Mouse (Mus musculus): ENCODE measurements at regions not wholly inside any gene's neighbourhood (a gene's known extent, or its start where the extent isn't known, plus 50 kb on each side); places are given as distances from the start of the nearest gene placed in this dataset.
"Not testable (repeated sequence)": the region's sequence is repeated elsewhere in the genome, so short reads cannot be mapped to it uniquely, and the experiment has no call there.

DNA sequence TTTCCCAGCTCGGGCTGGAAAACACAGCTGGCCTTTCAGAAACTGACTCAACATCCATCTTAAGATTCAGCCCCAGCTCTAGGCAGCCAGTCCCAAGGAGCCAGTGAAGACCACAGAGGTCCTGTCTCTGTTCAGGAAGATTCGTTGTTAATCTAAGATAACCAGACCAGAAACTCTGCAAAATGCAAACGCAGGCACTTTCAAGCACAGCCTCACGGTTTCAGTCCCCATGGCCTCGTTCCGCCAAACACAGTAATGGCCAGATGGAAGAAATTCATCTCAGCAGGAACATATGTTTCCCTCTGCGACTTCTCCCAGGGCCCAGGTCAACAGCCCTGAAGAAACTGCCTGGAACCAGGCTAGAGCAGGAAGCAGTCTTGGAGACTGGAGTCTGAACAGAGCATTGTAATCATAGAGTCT, 121.7 kb upstream of the Haao start:
- no peaks in the 10 kb centered on the region for H3K27me3 ChIP-seq (replicated peaks; ENCODE audit: control insufficient read depth, insufficient read depth, low read length)
- H3K4me1 ChIP-seq (ENCODE audit: control insufficient read depth, insufficient read depth, low read length), result peaks cover 8% of the 10 kb centered on the region
- 37% methylated on average over 7 of the region's 7 CpGs for WGBS
- H3K4me2 ChIP-seq (ENCODE audit: low read depth, low read length), result no peak overlapping the region
- DNase-seq (ENCODE audit: low spot score) (no peak), ATAC-seq (ENCODE audit: low read depth) (no peak)
- H3K27ac ChIP-seq (replicated peaks; ENCODE audit: low read depth, low read length), result peak overlapping the region; percentile 81
- no peak overlapping the region for H3K4me3 ChIP-seq (ENCODE audit: low read depth, low read length)
- 0 out of 2 replicates have a peak overlapping the region, but pooled peaks have one; percentile 3 for H3K9ac ChIP-seq (ENCODE audit: low read depth, low read length)
- no peaks in the 10 kb centered on the region for H3K9me3 ChIP-seq (ENCODE audit: control insufficient read depth, low read length)
- H3K36me3 ChIP-seq (ENCODE audit: control insufficient read depth, insufficient read depth, low read length), result no peaks in the 10 kb centered on the region

DNA sequence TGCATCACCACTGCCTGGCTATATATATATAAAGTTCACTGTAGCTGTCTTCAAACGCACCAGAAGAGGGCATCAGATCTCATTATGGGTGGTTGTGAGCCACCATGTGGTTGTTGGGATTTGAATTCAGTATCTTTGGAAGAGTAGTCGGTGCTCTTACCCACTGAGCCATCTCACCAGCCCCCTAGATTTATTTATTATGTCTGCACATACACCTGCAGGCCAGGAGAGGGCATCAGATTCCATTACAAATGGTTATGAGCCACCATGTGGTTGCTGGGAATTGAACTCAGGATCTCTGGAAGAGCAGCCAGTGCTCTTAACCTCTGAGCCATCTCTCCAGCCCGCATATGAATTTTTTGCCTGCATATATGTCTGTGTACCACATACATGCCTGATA, 120.4 kb upstream of the Haao start:
- not testable (repeated sequence) for H3K9ac ChIP-seq (ENCODE audit: low read depth, low read length); H3K27ac ChIP-seq (replicated peaks; ENCODE audit: low read depth, low read length); H3K27me3 ChIP-seq (replicated peaks; ENCODE audit: control insufficient read depth, insufficient read depth, low read length); ATAC-seq (ENCODE audit: low read depth); H3K4me3 ChIP-seq (ENCODE audit: low read depth, low read length); H3K9me3 ChIP-seq (ENCODE audit: control insufficient read depth, low read length); H3K36me3 ChIP-seq (ENCODE audit: control insufficient read depth, insufficient read depth, low read length); DNase-seq (ENCODE audit: low spot score); H3K4me2 ChIP-seq (ENCODE audit: low read depth, low read length)
- peaks cover 13% of the 10 kb centered on the region for H3K4me1 ChIP-seq (ENCODE audit: control insufficient read depth, insufficient read depth, low read length)
- 90% methylated on average over 3 of the region's 3 CpGs for whole genome bisulfite sequencing

DNA sequence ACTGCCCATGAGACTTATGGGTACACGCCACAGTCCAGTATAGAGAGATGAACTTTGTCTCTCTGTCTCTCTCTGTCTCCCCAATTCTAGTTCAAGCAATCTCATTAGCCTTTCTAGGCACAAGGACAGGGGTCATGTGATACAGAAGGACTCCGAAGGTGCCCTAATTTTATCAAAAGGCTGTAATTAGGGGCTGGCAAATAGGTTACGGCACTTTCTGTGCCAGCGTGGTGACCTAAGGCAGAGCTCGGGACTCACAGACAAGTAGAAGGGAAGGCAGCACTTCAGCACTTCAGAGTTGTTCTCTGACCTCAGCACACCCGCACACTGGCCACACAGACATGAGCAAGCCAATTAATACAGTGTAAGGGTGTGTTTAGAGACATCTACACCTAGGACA, 119.2 kb upstream of the Haao start:
- no peak overlapping the region for H3K4me3 ChIP-seq (ENCODE audit: low read depth, low read length)
- H3K9ac ChIP-seq (ENCODE audit: low read depth, low read length), result no peak overlapping the region
- H3K27me3 ChIP-seq (replicated peaks; ENCODE audit: control insufficient read depth, insufficient read depth, low read length), result no peaks in the 10 kb centered on the region
- no peak overlapping the region for H3K4me2 ChIP-seq (ENCODE audit: low read depth, low read length)
- DNase-seq (ENCODE audit: low spot score), result no peak
- 92% methylated on average over 6 of the region's 6 CpGs for WGBS
- peaks cover 13% of the 10 kb centered on the region for H3K4me1 ChIP-seq (ENCODE audit: control insufficient read depth, insufficient read depth, low read length)
- H3K27ac ChIP-seq (replicated peaks; ENCODE audit: low read depth, low read length), result no peak overlapping the region
- no peaks in the 10 kb centered on the region for H3K36me3 ChIP-seq (ENCODE audit: control insufficient read depth, insufficient read depth, low read length)
- H3K9me3 ChIP-seq (ENCODE audit: control insufficient read depth, low read length), result no peaks in the 10 kb centered on the region
- no peak for ATAC-seq (ENCODE audit: low read depth)

GRCm38 (mm10) chr17:83964454-83965211, 116.9 kb upstream of the Haao start:
- peak; percentile 30; the same call in 1 of the 2 replicates for ATAC-seq (ENCODE audit: low read depth)
- no peak for DNase-seq (ENCODE audit: low spot score)
- no peaks in the 10 kb centered on the region for H3K36me3 ChIP-seq (ENCODE audit: control insufficient read depth, insufficient read depth, low read length)
- no peak overlapping the region for H3K4me3 ChIP-seq (ENCODE audit: low read depth, low read length)
- H3K27me3 ChIP-seq (replicated peaks; ENCODE audit: control insufficient read depth, insufficient read depth, low read length), result no peaks in the 10 kb centered on the region
- peaks cover 19% of the 10 kb centered on the region for H3K4me1 ChIP-seq (ENCODE audit: control insufficient read depth, insufficient read depth, low read length)
- H3K9ac ChIP-seq (ENCODE audit: low read depth, low read length), result no peak overlapping the region; the same call in 1 of the 2 replicates
- H3K27ac ChIP-seq (replicated peaks; ENCODE audit: low read depth, low read length), result peak overlapping the region; percentile 36
- WGBS, result 41% methylated on average over 13 of the region's 13 CpGs
- H3K9me3 ChIP-seq (ENCODE audit: control insufficient read depth, low read length), result no peaks in the 10 kb centered on the region
- no peak overlapping the region for H3K4me2 ChIP-seq (ENCODE audit: low read depth, low read length)

GRCm38 (mm10) chr17:83963561-83963960, 115.8 kb upstream of the Haao start:
- DNase-seq (ENCODE audit: low spot score) (no peak), ATAC-seq (ENCODE audit: low read depth) (no peak)
- Histone ChIP-seq H3K36me3 (ENCODE audit: control insufficient read depth, insufficient read depth, low read length) (no peaks in the 10 kb centered on the region), H3K27ac (replicated peaks; ENCODE audit: low read depth, low read length) (no peak overlapping the region), H3K4me3 (ENCODE audit: low read depth, low read length) (no peak overlapping the region), H3K9me3 (ENCODE audit: control insufficient read depth, low read length) (no peaks in the 10 kb centered on the region), H3K4me1 (ENCODE audit: control insufficient read depth, insufficient read depth, low read length) (peaks cover 30% of the 10 kb centered on the region), H3K9ac (ENCODE audit: low read depth, low read length) (no peak overlapping the region), H3K4me2 (ENCODE audit: low read depth, low read length) (no peak overlapping the region), H3K27me3 (replicated peaks; ENCODE audit: control insufficient read depth, insufficient read depth, low read length) (no peaks in the 10 kb centered on the region)
- 81% methylated on average over 7 of the region's 8 CpGs for WGBS

- H3K9me3 ChIP-seq (ENCODE audit: control insufficient read depth, low read length), result no peaks in the 10 kb centered on the region
- WGBS, result 36% methylated on average over 4 of the region's 4 CpGs
- no peak overlapping the region for H3K4me3 ChIP-seq (ENCODE audit: low read depth, low read length)
- no peak overlapping the region for H3K4me2 ChIP-seq (ENCODE audit: low read depth, low read length)
- no peak overlapping the region; the same call in 1 of the 2 replicates for H3K27ac ChIP-seq (replicated peaks; ENCODE audit: low read depth, low read length)
- no peaks in the 10 kb centered on the region for H3K27me3 ChIP-seq (replicated peaks; ENCODE audit: control insufficient read depth, insufficient read depth, low read length)
- peaks cover 34% of the 10 kb centered on the region for H3K4me1 ChIP-seq (ENCODE audit: control insufficient read depth, insufficient read depth, low read length)
- ATAC-seq (ENCODE audit: low read depth) (no peak), DNase-seq (ENCODE audit: low spot score) (no peak)
- no peaks in the 10 kb centered on the region for H3K36me3 ChIP-seq (ENCODE audit: control insufficient read depth, insufficient read depth, low read length)
- no peak overlapping the region for H3K9ac ChIP-seq (ENCODE audit: low read depth, low read length)
These were observed 115.1 kb upstream of the Haao start for GRCm38 (mm10) chr17:83962841-83963240.

DNA sequence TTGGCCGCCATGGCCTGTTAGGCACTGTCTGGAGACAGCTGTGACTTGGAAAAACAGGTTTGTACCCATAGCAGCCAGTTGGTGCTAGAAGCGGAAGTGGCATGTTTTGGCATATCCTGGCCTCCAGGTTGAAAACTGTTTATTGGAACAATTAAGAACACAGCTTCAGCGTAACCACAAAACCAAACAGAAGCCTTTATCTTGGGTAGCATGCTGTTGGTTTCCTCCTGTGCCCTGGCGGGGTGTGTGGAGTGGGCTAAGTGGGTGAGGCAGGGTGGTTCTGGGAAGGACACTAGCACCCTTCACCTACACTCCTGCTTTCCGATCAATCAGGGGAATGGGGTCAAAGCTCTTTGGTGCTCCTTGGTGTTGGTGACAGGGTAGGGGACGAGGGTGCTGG, 114.4 kb upstream of the Haao start:
- Histone ChIP-seq H3K9ac (ENCODE audit: low read depth, low read length) (no peak overlapping the region), H3K4me1 (ENCODE audit: control insufficient read depth, insufficient read depth, low read length) (peaks cover 36% of the 10 kb centered on the region), H3K27me3 (replicated peaks; ENCODE audit: control insufficient read depth, insufficient read depth, low read length) (no peaks in the 10 kb centered on the region), H3K36me3 (ENCODE audit: control insufficient read depth, insufficient read depth, low read length) (no peaks in the 10 kb centered on the region), H3K27ac (replicated peaks; ENCODE audit: low read depth, low read length) (no peak overlapping the region), H3K4me2 (ENCODE audit: low read depth, low read length) (no peak overlapping the region), H3K4me3 (ENCODE audit: low read depth, low read length) (no peak overlapping the region), H3K9me3 (ENCODE audit: control insufficient read depth, low read length) (no peaks in the 10 kb centered on the region)
- DNase-seq (ENCODE audit: low spot score) (no peak), ATAC-seq (ENCODE audit: low read depth) (no peak)
- WGBS, result 79% methylated on average over 6 of the region's 6 CpGs

DNA sequence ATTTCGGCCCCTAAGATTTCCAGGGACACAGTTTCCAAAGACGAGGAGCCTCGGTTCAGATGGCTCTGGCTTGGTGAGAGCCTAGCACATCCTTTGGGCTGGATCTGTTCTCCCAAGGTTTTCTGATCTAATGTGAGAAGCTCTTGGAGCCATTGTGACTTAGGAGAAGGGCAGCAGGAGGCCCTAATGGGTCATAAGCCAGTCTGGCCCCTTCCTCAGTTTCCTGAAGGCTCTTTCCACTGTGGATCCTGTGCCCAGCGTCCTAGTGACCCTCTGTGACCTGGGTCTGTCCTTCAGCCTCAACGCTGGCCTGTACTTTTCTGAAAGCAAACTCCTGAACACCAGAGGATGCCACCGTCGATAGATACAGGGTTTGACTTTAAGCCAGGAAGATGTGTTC, 113.1 kb upstream of the Haao start:
- no peak for DNase-seq (ENCODE audit: low spot score)
- no peak overlapping the region for H3K4me2 ChIP-seq (ENCODE audit: low read depth, low read length)
- WGBS, result 71% methylated on average over 7 of the region's 7 CpGs
- peaks cover 48% of the 10 kb centered on the region for H3K4me1 ChIP-seq (ENCODE audit: control insufficient read depth, insufficient read depth, low read length)
- ATAC-seq (ENCODE audit: low read depth), result no peak
- no peaks in the 10 kb centered on the region for H3K36me3 ChIP-seq (ENCODE audit: control insufficient read depth, insufficient read depth, low read length)
- H3K27ac ChIP-seq (replicated peaks; ENCODE audit: low read depth, low read length), result 0 out of 2 replicates have a peak overlapping the region, but pooled peaks have one; percentile 17
- H3K4me3 ChIP-seq (ENCODE audit: low read depth, low read length), result no peak overlapping the region
- no peaks in the 10 kb centered on the region for H3K27me3 ChIP-seq (replicated peaks; ENCODE audit: control insufficient read depth, insufficient read depth, low read length)
- H3K9ac ChIP-seq (ENCODE audit: low read depth, low read length), result no peak overlapping the region
- no peaks in the 10 kb centered on the region for H3K9me3 ChIP-seq (ENCODE audit: control insufficient read depth, low read length)

- WGBS, result 52% methylated on average over 3 of the region's 3 CpGs
- no peak for ATAC-seq (ENCODE audit: low read depth)
- no peak overlapping the region for H3K4me2 ChIP-seq (ENCODE audit: low read depth, low read length)
- no peaks in the 10 kb centered on the region for H3K36me3 ChIP-seq (ENCODE audit: control insufficient read depth, insufficient read depth, low read length)
- peaks cover 55% of the 10 kb centered on the region for H3K4me1 ChIP-seq (ENCODE audit: control insufficient read depth, insufficient read depth, low read length)
- H3K9me3 ChIP-seq (ENCODE audit: control insufficient read depth, low read length), result no peaks in the 10 kb centered on the region
- no peak overlapping the region for H3K4me3 ChIP-seq (ENCODE audit: low read depth, low read length)
- peak overlapping the region; percentile 17; the same call in 1 of the 2 replicates for H3K27ac ChIP-seq (replicated peaks; ENCODE audit: low read depth, low read length)
- no peak overlapping the region for H3K9ac ChIP-seq (ENCODE audit: low read depth, low read length)
- DNase-seq (ENCODE audit: low spot score), result no peak
- no peaks in the 10 kb centered on the region for H3K27me3 ChIP-seq (replicated peaks; ENCODE audit: control insufficient read depth, insufficient read depth, low read length)
These were observed 112.4 kb upstream of the Haao start for GRCm38 (mm10) chr17:83960158-83960557.

Measured in embryonic facial prominence, embryonic 14.5 days (tissue).